Mouse (Mus musculus) cerebellum, adult 2 months (tissue): Measurements from ENCODE around the gene Ankrd35.

Experiments used
- CTCF ChIP-seq: fragments of 200-500 bp; IDR thresholded peaks from 2 replicates; pipeline ENCODE4 v1.5.1; 2011; ENCODE audit warnings: low read depth, mild to moderate bottlenecking, control low read depth, low read length, moderate library complexity, borderline replicate concordance; ENCODE audit not compliant: insufficient read depth
- POLR2A ChIP-seq: fragments of 200-500 bp; IDR thresholded peaks from 2 replicates; pipeline ENCODE4 v1.6.1; 2011; ENCODE audit warnings: low read length, control low read depth, borderline replicate concordance; ENCODE audit not compliant: insufficient read depth

- no peak for TF ChIP-seq POLR2A
- no peak for TF ChIP-seq CTCF
Measured at GRCm38 (mm10) chr3:96635906-96636305, 34.0 kb upstream of the Ankrd35 start.
